Mouse (Mus musculus) Muller cell, postnatal 12 days (primary cell): Measurements from ENCODE around the gene Slc2a1.

ENCODE experiments used
- DNase-seq: peaks from one replicate; pipeline ENCODE4 v3.0.0-alpha.2; 2015; ENCODE audit errors: inconsistent ontology term

Slc2a1 gene

GRCm38 (mm10) chr4:119098216-119099210, 10.0 kb upstream of the Slc2a1 start:
- DNase-seq, result peak; percentile 53

GRCm38 (mm10) chr4:119101392-119101791, 7.1 kb upstream of the Slc2a1 start:
- DNase-seq, result no peak

GRCm38 (mm10) chr4:119102350-119103126, 6.0 kb upstream of the Slc2a1 start:
- DNase-seq, result peak; percentile 70

- no peak for DNase-seq
Measured at GRCm38 (mm10) chr4:119104847-119105246, 3.7 kb upstream of the Slc2a1 start.

GRCm38 (mm10) chr4:119105704-119106103, 2.8 kb upstream of the Slc2a1 start:
- peak; percentile 75 for DNase-seq

- DNase-seq, result no peak
Measured at GRCm38 (mm10) chr4:119107867-119108266, 644 bp upstream of the Slc2a1 start.

GRCm38 (mm10) chr4:119109640-119110039, 1.1 kb downstream of the Slc2a1 start:
- DNase-seq, result no peak

- DNase-seq, result no peak
Measured at GRCm38 (mm10) chr4:119110512-119110911, 2.0 kb downstream of the Slc2a1 start.

GRCm38 (mm10) chr4:119111410-119111809, 2.9 kb downstream of the Slc2a1 start:
- DNase-seq, result no peak

- DNase-seq, result peak; percentile 58
Measured at GRCm38 (mm10) chr4:119112256-119112885, 3.9 kb downstream of the Slc2a1 start.

GRCm38 (mm10) chr4:119115611-119116070, 7.1 kb downstream of the Slc2a1 start:
- no peak for DNase-seq

GRCm38 (mm10) chr4:119116336-119116735, 7.8 kb downstream of the Slc2a1 start:
- DNase-seq, result no peak

GRCm38 (mm10) chr4:119117571-119117970, 9.1 kb downstream of the Slc2a1 start:
- DNase-seq, result no peak

- peak; percentile 68 for DNase-seq
Measured at GRCm38 (mm10) chr4:119118659-119119077, 10.2 kb downstream of the Slc2a1 start.

GRCm38 (mm10) chr4:119119354-119119753, 10.8 kb downstream of the Slc2a1 start:
- no peak for DNase-seq

GRCm38 (mm10) chr4:119120095-119120494, 11.6 kb downstream of the Slc2a1 start:
- DNase-seq, result no peak

- DNase-seq, result peak; percentile 95
Measured at GRCm38 (mm10) chr4:119121249-119121648, 12.7 kb downstream of the Slc2a1 start.

GRCm38 (mm10) chr4:119124771-119125273, 16.3 kb downstream of the Slc2a1 start:
- DNase-seq, result no peak

- DNase-seq, result peak; percentile 95
Measured at GRCm38 (mm10) chr4:119125577-119126270, 17.2 kb downstream of the Slc2a1 start.

- no peak for DNase-seq
Measured at GRCm38 (mm10) chr4:119127229-119127628, 18.7 kb downstream of the Slc2a1 start.

- no peak for DNase-seq
Measured at GRCm38 (mm10) chr4:119128547-119128946, 20.0 kb downstream of the Slc2a1 start.
